Mouse (Mus musculus): Measurements from ENCODE around the gene Dppa4.

Dppa4 gene

GRCm38 (mm10) chr16:48323602-48324345, 40.2 kb downstream of the Dppa4 start:
- no peak for DNase-seq (ENCODE audit: low spot score)

GRCm38 (mm10) chr16:48326903-48327302, 43.4 kb downstream of the Dppa4 start:
- no peak for DNase-seq (ENCODE audit: low spot score)

DNA sequence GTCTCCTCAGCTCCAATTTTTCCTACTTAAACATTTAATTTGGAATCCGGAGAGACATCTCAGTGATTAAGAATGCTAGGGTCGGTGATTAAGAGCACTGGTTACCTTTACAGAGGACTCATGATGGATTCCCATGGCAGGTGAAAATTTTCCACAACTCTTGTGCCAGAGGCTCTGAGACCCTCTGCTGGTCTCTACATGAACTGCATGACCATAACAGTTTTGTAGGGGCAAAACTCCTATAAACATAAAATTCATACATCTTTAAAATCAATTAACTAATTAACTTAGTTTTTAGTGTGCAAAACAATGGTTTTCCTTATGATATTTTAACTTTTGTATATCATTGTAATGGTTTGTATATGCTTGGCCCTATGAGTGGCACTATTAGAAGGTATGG, 44.9 kb downstream of the Dppa4 start:
- no peak for DNase-seq (ENCODE audit: low spot score)

- no peak for DNase-seq (ENCODE audit: low spot score)
Observed at GRCm38 (mm10) chr16:48331822-48332221, 48.3 kb downstream of the Dppa4 start.

DNA sequence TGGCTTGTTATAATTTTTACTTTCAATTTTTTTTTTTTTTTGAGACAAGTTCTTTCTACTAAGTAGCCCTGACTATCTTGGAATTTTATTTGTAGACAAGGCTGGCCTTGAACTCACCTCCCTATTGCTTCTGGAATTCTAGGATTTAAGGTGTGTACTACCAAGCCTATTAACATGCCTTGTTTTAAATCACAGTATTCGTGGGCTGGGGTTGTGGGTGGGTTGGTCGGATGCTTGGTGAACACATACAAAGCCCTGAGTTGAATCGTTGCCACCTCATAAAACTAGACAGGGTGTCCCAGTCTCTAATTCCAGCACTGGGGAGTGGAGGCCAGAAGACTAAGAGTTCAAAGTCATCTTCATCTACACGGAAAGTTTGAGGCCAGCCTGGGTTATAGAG, 51.8 kb downstream of the Dppa4 start:
- DNase-seq (ENCODE audit: low spot score), result no peak
